Mouse (Mus musculus) ES-E14 (cell line): Measurements from ENCODE around the gene Pign.

ENCODE experiments used
- HCFC1 ChIP-seq: IDR thresholded peaks from 2 replicates; pipeline ENCODE4 v1.6.1; 2012; ENCODE audit warnings: low read length, inconsistent platforms, borderline replicate concordance; ENCODE audit not compliant: insufficient read depth
- MAFK ChIP-seq: IDR thresholded peaks from 2 replicates; pipeline ENCODE4 v1.6.1; 2014; ENCODE audit warnings: mild to moderate bottlenecking, low read depth, low read length, inconsistent platforms; ENCODE audit not compliant: insufficient read depth
- ZNF384 ChIP-seq: IDR thresholded peaks from 2 replicates; pipeline ENCODE4 v1.6.1; 2012; ENCODE audit warnings: low read depth, low read length, inconsistent platforms

DNA sequence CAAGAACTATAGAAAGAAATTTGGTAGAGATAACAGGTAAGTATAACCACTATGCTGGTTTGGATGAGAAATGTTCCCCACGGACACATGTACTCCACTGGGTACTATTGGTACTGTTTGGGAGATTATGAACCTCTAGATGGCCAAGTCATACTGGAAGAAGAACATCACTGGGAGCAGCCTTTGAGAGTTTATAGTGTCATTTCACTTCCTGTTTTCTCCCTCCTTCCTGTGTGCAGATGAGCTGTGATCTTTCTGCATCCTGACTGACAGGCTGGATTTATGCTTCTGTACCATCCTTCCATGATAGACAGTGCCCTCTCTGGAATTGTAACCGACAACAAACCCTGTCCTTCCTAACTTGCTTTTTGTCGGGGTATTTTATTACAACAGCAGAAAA lies 110.3 kb downstream of the Pign start:
- TF ChIP-seq ZNF384 (no peak), HCFC1 (no peak), MAFK (no peak)
